In genomic region chr4:136185375-136185774, GRCm38 (mm10) we compare ENCODE assay signal across 8 mouse cellular contexts. TPM values are rescaled to one million over a fixed set of nuclear protein-coding genes. Genes with fewer than 3 reads are reported as not detected.
DNase-seq lines count a peak whose midpoint lies in the region; ATAC-seq lines count a peak whose summit lies in the region.

No protein-coding gene starts in this region.

- ATAC-seq in CD4-positive, CD25-positive, alpha-beta regulatory T cell, adult 4 months = no peak

- DNase-seq in adrenal gland, postnatal 10 days = peak; percentile 65
- DNase-seq in adrenal gland, adult 8-10 months = no peak
- peak; percentile 71 for DNase-seq in 3134 (ENCODE audit: extremely low read depth, insufficient read length, low spot score)
- DNase-seq in gastrocnemius, postnatal 25 days = peak; percentile 59
- DNase-seq in kidney, postnatal 4 days = peak; percentile 62 to 75
- no peak for DNase-seq in adipocyte (ENCODE audit: low spot score)
- no peak for DNase-seq in testis, postnatal 10 days (ENCODE audit: low spot score)

RNA-seq across cellular contexts. Expression of gene E2f2, which starts 13.2 kb away (rescaled TPM):
- total RNA-seq in adrenal gland, postnatal 10 days (2021) = 10 to 100 TPM in 1 of 2 experiments, 1 to 10 TPM in 1; 7.9 to 14.8 TPM
- 1 to 10 TPM; 2.6 to 3.6 (median 2.7) TPM for total RNA-seq in adrenal gland, adult 8-10 months (2022)
- total RNA-seq in gastrocnemius, postnatal 25 days (2021) = 1 to 10 TPM; 1.8 to 3.5 TPM
- polyA plus RNA-seq in CD4-positive, CD25-positive, alpha-beta regulatory T cell, adult 4 months (2017; shearing (Covaris generic)) = 10 to 100 TPM; 14.5 to 29.6 TPM

RNA-seq across cellular contexts. Expression of gene Asap3, which starts 20.8 kb away (rescaled TPM):
- 1 to 10 TPM; 5.0 to 7.9 TPM for total RNA-seq in adrenal gland, postnatal 10 days (2021)
- 1 to 10 TPM; 2.5 to 4.9 (median 3.6) TPM for total RNA-seq in adrenal gland, adult 8-10 months (2022)
- total RNA-seq in gastrocnemius, postnatal 25 days (2021) = 1 to 10 TPM; 2.8 to 3.0 TPM
- not detected for polyA plus RNA-seq in CD4-positive, CD25-positive, alpha-beta regulatory T cell, adult 4 months (2017; shearing (Covaris generic))

RNA-seq across cellular contexts. Expression of gene Id3, which starts 42.1 kb away (rescaled TPM):
- total RNA-seq in adrenal gland, postnatal 10 days (2021) = 100 to 1,000 TPM in 1 of 2 experiments, 10 to 100 TPM in 1; 97.2 to 110 TPM
- total RNA-seq in adrenal gland, adult 8-10 months (2022) = 10 to 100 TPM; 58.3 to 76.8 (median 73.8) TPM
- total RNA-seq in gastrocnemius, postnatal 25 days (2021) = 10 to 100 TPM; 13.5 to 21.2 TPM
- 100 to 1,000 TPM; 388 to 433 TPM for polyA plus RNA-seq in CD4-positive, CD25-positive, alpha-beta regulatory T cell, adult 4 months (2017; shearing (Covaris generic))

Comparison
In these comparisons a context has a peak if more than half of its experiments do, and no peak if none do; other contexts are left out.
1. DNase-seq: peak in adrenal gland, postnatal 10 days (single experiment), 3134 (single experiment), gastrocnemius, postnatal 25 days (single experiment) and kidney, postnatal 4 days (2 of 2); none in adrenal gland, adult 8-10 months (single experiment), adipocyte (single experiment) and testis, postnatal 10 days (single experiment).